Mouse (Mus musculus): ENCODE measurements at regions not wholly inside any gene's neighbourhood (a gene's known extent, or its start where the extent isn't known, plus 50 kb on each side); places are given as distances from the start of the nearest gene placed in this dataset.

DNA sequence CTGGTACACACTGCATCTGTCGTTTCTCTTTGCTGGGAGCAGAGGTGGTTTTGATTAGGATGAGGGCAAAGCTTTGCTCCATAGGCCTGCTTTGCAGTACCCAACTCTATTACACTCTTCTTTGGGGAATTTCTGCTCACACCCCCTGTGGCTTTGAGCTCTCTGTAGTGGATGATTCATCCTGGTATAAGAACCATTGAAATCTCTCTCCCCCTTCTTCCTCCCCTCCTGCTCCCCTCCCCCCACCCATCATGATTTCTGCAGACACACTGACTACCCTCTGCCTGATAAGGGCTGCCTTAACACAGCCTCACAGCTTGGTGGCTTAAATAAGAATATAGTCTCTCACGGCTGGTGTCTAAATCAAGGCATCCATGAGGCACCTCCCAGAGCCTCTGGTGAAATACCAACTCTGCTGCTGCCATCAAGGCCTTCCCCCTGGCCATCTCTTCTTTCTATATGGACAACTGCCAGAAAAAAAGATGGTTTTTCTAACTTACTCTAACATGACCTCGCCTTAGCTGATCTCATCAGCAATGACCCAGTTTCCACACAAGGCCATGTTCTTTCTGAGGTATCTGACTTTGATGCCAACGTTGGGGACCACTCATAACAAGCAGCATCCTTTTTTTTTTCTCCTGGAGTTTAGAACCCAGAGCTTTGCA, 81.5 kb upstream of the Camk1g start:
- no peak for TF ChIP-seq POU5F1 (IDR thresholded peaks at IDR 0.05; ENCODE audit: borderline replicate concordance, low read length)
- TF ChIP-seq NANOG (IDR thresholded peaks at IDR 0.05; ENCODE audit: borderline replicate concordance, low read length): no peak
- TF ChIP-seq CTCF (conservative IDR thresholded peaks at IDR 0.05; ENCODE audit: low read length): no peak
- Histone ChIP-seq H3K27me3 (ENCODE audit: insufficient read depth, low read length) (no peaks in the 10 kb centered on the region), H3K9me3 (ENCODE audit: low read length) (peaks cover 4% of the 10 kb centered on the region; the same call in 1 of the 2 replicates), H3K4me1 (replicated peaks; ENCODE audit: low read depth, low read length) (peaks cover 8% of the 10 kb centered on the region), H3K4me3 (replicated peaks; ENCODE audit: low read length) (no peak overlapping the region), H3K36me3 (ENCODE audit: insufficient read depth, low read length) (no peaks in the 10 kb centered on the region)

DNA sequence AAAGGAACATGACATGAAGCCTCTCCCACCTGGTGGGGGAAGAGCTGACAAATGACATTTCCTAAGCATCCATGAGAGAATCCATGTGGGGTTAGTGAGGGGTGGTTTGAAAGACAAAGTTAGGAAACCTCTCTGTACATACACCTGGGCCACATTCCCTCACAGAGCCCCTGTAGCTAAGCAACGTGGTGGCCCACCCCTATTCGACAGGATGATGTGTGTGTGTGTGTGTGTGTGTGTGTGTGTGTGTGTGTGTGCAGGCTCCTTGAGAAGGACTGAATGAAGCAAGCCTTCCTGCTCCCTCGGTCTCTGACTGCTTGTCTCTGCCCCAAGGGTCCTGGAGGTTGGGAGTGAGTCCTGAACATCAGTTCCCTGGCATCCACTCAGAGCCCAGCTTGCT, 80.7 kb upstream of the Camk1g start:
- TF ChIP-seq POU5F1 (IDR thresholded peaks at IDR 0.05; ENCODE audit: borderline replicate concordance, low read length) (no peak), CTCF (conservative IDR thresholded peaks at IDR 0.05; ENCODE audit: low read length) (no peak), NANOG (IDR thresholded peaks at IDR 0.05; ENCODE audit: borderline replicate concordance, low read length) (no peak)
- no peaks in the 10 kb centered on the region for H3K36me3 ChIP-seq (ENCODE audit: insufficient read depth, low read length)

GRCm38 (mm10) chr1:193450201-193450600, 80.1 kb upstream of the Camk1g start:
- H3K9me3 ChIP-seq (ENCODE audit: low read length): peaks cover 4% of the 10 kb centered on the region; the same call in 1 of the 2 replicates
- no peaks in the 10 kb centered on the region for H3K36me3 ChIP-seq (ENCODE audit: insufficient read depth, low read length)
- no peak overlapping the region for H3K4me3 ChIP-seq (replicated peaks; ENCODE audit: low read length)
- no peaks in the 10 kb centered on the region for H3K27me3 ChIP-seq (ENCODE audit: insufficient read depth, low read length)
- H3K4me1 ChIP-seq (replicated peaks; ENCODE audit: low read depth, low read length): peaks cover 8% of the 10 kb centered on the region
- TF ChIP-seq POU5F1 (IDR thresholded peaks at IDR 0.05; ENCODE audit: borderline replicate concordance, low read length): no peak
- TF ChIP-seq NANOG (IDR thresholded peaks at IDR 0.05; ENCODE audit: borderline replicate concordance, low read length): no peak
- no peak for TF ChIP-seq CTCF (conservative IDR thresholded peaks at IDR 0.05; ENCODE audit: low read length)

More for the DNA sequence above, 80.7 kb upstream of the Camk1g start:
- Histone ChIP-seq H3K27me3 (ENCODE audit: insufficient read depth, low read length) (no peaks in the 10 kb centered on the region), H3K4me3 (replicated peaks; ENCODE audit: low read length) (no peak overlapping the region), H3K9me3 (ENCODE audit: low read length) (peaks cover 4% of the 10 kb centered on the region; the same call in 1 of the 2 replicates), H3K4me1 (replicated peaks; ENCODE audit: low read depth, low read length) (peaks cover 8% of the 10 kb centered on the region)

DNA sequence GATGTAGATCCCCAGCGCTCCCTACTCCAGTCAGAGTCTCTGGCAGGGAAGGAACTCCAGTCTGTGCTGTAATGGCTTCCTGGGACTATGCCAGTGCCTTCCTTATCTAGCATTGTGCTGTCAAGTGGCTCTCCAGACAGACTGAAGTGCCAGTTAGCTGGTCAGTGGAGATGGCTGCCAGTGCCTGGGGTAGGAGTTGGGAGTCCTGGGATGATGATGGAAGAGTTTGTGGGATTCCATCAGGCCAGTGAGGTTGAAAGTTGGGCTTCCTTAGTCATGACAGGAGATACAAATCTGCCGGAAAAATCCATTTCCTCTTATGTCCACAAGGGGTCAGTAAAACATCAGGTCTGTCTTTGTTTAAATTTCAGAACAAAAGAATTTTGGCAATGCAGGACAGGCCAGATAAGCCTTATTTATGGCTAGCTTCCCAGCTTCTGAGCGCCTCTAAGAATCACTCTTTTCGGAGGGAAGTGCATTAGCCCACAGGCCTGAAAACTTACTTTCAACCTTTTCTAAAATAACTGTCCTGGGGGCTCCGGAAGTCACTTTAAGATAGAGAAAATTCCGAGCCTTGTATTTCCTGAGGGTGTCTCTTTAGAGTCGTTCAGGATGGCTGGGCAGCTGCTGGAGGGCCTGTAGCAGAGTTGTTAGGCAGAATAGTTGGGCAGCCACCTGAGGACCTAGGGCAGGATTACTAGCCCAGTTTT, 79.5 kb upstream of the Camk1g start:
- H3K36me3 ChIP-seq (ENCODE audit: insufficient read depth, low read length): no peaks in the 10 kb centered on the region
- H3K4me1 ChIP-seq (replicated peaks; ENCODE audit: low read depth, low read length): peaks cover 8% of the 10 kb centered on the region
- H3K27me3 ChIP-seq (ENCODE audit: insufficient read depth, low read length): no peaks in the 10 kb centered on the region
- peaks cover 4% of the 10 kb centered on the region; the same call in 1 of the 2 replicates for H3K9me3 ChIP-seq (ENCODE audit: low read length)
- TF ChIP-seq NANOG (IDR thresholded peaks at IDR 0.05; ENCODE audit: borderline replicate concordance, low read length) (no peak), POU5F1 (IDR thresholded peaks at IDR 0.05; ENCODE audit: borderline replicate concordance, low read length) (no peak), CTCF (conservative IDR thresholded peaks at IDR 0.05; ENCODE audit: low read length) (peak; percentile 75)
- H3K4me3 ChIP-seq (replicated peaks; ENCODE audit: low read length): no peak overlapping the region

DNA sequence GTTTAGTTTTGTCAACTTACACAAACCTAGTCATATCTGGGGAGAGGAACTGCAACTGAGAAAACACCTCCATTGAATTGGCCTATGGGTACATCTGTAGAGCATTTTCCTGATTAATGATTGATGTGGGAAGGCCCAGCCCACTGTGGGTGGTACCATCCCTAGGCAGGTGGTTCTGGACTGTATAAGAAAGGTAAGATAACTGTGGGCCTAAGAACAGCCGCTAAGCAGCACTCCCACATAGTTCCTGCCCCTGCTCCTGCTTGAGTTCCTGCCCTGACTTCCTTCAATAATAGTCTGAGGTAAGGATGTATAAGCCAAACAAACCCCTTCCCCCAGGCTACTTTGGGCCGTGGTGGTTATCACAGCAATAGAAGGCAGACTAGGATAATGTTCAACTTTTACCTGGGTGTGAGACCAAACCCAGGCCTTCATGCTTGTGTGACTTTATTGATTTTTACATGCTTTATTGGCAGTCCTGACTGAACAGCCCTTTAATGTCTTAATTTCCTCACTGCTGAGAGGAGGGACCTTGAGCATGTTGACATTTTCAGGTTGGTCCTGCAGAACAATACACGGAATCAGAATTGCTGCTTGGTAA, 78.8 kb upstream of the Camk1g start:
- no peaks in the 10 kb centered on the region for H3K36me3 ChIP-seq (ENCODE audit: insufficient read depth, low read length)
- peaks cover 11% of the 10 kb centered on the region for H3K4me1 ChIP-seq (replicated peaks; ENCODE audit: low read depth, low read length)
- TF ChIP-seq POU5F1 (IDR thresholded peaks at IDR 0.05; ENCODE audit: borderline replicate concordance, low read length): no peak
- no peak for TF ChIP-seq NANOG (IDR thresholded peaks at IDR 0.05; ENCODE audit: borderline replicate concordance, low read length)
- TF ChIP-seq CTCF (conservative IDR thresholded peaks at IDR 0.05; ENCODE audit: low read length): no peak
- H3K4me3 ChIP-seq (replicated peaks; ENCODE audit: low read length): no peak overlapping the region
- H3K27me3 ChIP-seq (ENCODE audit: insufficient read depth, low read length): no peaks in the 10 kb centered on the region
- peaks cover 4% of the 10 kb centered on the region; the same call in 1 of the 2 replicates for H3K9me3 ChIP-seq (ENCODE audit: low read length)

GRCm38 (mm10) chr1:193447647-193448046, 77.5 kb upstream of the Camk1g start:
- Histone ChIP-seq H3K27me3 (ENCODE audit: insufficient read depth, low read length) (no peaks in the 10 kb centered on the region), H3K36me3 (ENCODE audit: insufficient read depth, low read length) (no peaks in the 10 kb centered on the region), H3K9me3 (ENCODE audit: low read length) (peaks cover 4% of the 10 kb centered on the region; the same call in 1 of the 2 replicates), H3K4me3 (replicated peaks; ENCODE audit: low read length) (no peak overlapping the region), H3K4me1 (replicated peaks; ENCODE audit: low read depth, low read length) (peaks cover 11% of the 10 kb centered on the region)
- TF ChIP-seq NANOG (IDR thresholded peaks at IDR 0.05; ENCODE audit: borderline replicate concordance, low read length): no peak

DNA sequence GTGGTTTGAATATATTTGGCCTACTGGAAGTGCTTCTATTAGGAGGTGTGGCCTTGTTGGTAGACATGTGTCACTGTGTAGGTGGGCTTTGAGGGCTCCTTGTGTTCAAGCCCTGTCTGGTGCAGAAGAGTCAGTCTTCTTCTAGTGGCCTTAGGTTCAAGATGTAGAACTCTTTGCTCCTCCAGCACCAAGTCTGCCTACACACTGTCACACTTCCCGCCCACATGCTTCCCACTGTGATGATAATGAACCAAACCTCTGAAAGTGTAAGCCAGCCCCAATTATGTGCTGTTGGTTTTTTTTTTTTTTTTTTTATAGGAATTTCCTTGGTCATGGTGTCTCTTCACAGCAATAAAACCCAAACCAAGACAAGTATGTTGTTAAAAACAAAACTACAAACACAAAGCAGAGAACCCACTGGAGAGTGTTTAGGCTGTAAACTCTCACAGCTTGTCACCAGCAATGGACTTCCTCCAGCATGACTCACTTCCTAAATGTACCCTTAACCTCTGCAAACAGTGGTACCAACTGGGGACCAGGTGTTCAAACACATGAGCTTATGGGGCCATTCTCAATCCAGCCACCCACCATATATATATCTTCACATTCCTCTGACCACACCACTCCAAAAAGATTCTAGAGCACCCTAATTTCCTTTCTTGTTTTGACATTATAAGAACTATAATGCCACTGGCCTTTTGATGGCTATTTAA, 74.0 kb upstream of the Camk1g start:
- Histone ChIP-seq H3K9me3 (ENCODE audit: low read length) (no peaks in the 10 kb centered on the region), H3K4me1 (replicated peaks; ENCODE audit: low read depth, low read length) (0 out of 2 replicates have a peak, but pooled peaks cover 3% of the 10 kb centered on the region), H3K36me3 (ENCODE audit: insufficient read depth, low read length) (no peaks in the 10 kb centered on the region), H3K27me3 (ENCODE audit: insufficient read depth, low read length) (no peaks in the 10 kb centered on the region), H3K4me3 (replicated peaks; ENCODE audit: low read length) (no peak overlapping the region)
- TF ChIP-seq CTCF (conservative IDR thresholded peaks at IDR 0.05; ENCODE audit: low read length) (no peak), POU5F1 (IDR thresholded peaks at IDR 0.05; ENCODE audit: borderline replicate concordance, low read length) (no peak), NANOG (IDR thresholded peaks at IDR 0.05; ENCODE audit: borderline replicate concordance, low read length) (no peak)

- Histone ChIP-seq H3K4me3 (replicated peaks; ENCODE audit: low read length) (no peak overlapping the region), H3K4me1 (replicated peaks; ENCODE audit: low read depth, low read length) (0 out of 2 replicates have a peak, but pooled peaks cover 3% of the 10 kb centered on the region), H3K27me3 (ENCODE audit: insufficient read depth, low read length) (peaks cover 4% of the 10 kb centered on the region; the same call in 1 of the 2 replicates), H3K36me3 (ENCODE audit: insufficient read depth, low read length) (no peaks in the 10 kb centered on the region), H3K9me3 (ENCODE audit: low read length) (no peaks in the 10 kb centered on the region)
- TF ChIP-seq NANOG (IDR thresholded peaks at IDR 0.05; ENCODE audit: borderline replicate concordance, low read length) (no peak), POU5F1 (IDR thresholded peaks at IDR 0.05; ENCODE audit: borderline replicate concordance, low read length) (no peak), CTCF (conservative IDR thresholded peaks at IDR 0.05; ENCODE audit: low read length) (peak; percentile 69)
Measured at GRCm38 (mm10) chr1:193440512-193440911, 70.4 kb upstream of the Camk1g start.

Measured in E14TG2a.4 (cell line).